Mouse (Mus musculus) WW6 (cell line): ENCODE data around the gene Hnrnpf.
"Not testable (repeated sequence)": the region's sequence is repeated elsewhere in the genome, so short reads cannot be mapped to it uniquely, and the experiment has no call there.

Experiments
- DNase-seq: peaks from one replicate; pipeline ENCODE4 v3.0.0-alpha.2; 2013; ENCODE audit warnings: low read depth, low spot score

Gene Hnrnpf

DNA sequence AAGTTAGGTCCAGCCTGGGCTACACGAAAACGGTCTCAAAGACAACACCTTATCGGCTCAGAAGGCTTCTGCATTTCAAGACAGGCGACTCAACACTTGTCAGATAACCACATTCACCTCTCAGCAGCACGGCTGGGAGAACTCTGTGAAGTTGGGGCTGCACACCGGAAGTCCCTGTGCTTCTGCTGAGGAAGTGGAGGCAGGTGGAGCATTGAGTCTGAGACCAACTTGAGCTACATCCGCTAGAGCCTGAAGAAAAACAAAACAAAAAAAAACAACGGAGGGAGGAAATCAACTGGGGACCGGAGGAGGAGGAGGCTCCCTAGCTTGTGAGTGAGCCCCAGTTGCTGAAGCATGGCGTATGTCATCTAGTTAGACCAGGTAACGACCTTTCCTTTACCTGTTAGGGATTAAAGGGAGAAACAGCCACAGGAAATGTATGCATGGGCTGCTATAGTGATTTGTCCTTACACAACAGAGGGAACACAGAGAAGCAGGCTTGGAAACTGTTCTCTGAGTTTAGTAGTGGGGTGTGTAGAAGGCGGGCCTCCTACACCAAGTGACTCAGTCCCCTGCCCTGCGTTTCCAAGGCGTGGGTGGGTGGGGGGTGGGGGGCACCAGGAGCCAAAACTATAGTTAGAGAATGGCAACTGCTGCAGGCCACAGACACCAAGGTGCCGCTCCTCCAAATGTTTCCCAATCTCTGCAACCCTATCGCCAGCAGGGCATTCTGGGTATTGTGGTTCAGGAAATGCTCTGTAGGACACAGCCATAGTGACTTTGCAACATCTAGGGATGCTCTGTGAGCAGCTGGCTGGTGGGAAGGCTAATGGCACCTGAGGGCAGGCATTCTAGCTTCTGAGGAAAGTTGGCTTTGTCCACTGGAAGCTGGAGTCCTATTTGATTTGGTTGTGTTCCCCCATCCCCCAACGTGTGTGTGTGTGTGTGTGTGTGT lies at the start of gene Hnrnpf:
Gene Hnrnpf, plus strand, starts transcription at position 199 of the 955 bp plus-strand sequence.
- DNase-seq, result no peak

DNA sequence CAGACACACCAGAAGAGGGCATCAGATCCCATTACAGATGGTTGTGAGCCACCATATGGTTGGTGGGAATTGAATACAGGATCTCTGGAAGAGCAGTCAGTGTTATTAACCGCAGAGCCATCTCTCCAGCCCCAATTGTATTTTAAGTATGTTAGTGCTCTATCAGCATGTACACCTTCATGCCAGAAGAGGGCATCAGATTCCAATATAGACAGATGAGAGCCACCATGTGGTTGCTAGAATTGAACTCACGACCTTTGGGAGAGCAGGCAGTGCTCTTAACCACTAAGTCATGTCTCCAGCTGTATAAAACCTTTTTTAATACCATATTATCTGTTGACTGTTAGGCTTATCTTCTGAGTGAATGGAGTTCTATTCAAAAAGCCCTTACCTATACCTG lies 48.4 kb upstream of the Hnrnpf start:
- no peak for DNase-seq

DNA sequence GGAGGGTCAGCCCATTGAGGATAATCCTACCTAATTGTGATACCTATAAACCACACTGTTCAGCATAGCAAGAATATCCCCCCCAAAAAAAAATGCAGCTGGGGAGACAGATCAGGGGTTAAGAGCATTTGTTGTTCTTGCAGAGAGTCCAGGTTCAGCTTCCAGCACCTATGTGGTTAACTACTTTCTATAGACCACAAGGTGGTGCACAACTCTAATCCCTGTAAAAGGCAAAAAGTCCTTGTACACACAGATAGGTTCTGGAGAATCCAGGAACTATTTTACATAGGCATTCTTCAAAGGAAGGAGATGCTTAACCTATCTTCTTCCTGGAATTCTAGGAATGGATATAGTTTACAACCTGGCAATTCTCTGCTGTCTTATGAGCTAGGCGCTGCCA lies 42.1 kb upstream of the Hnrnpf start:
- DNase-seq, result no peak

DNA sequence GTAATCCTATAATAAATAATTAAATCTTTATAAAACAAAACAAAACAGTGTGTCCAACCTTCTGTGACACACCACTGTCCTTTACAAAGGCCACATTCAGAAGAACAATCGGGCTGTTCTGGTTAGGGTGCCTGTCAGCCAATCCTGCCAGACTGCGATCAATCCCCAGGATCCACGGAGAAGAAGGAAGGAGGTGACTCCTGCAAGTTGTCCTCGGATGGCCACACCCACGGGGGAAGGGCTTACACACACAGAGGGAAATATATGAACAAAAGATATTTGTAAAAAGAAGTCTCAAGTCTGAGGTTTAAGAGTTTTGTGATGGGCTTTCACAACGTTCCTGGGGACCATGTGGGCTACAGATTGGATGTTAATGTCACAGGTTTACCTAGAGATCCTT lies 38.3 kb upstream of the Hnrnpf start, which contains the start of gene Zfp239:
Gene Zfp239, plus strand, starts transcription at position 253 of the 400 bp plus-strand sequence.
- DNase-seq, result no peak

DNA sequence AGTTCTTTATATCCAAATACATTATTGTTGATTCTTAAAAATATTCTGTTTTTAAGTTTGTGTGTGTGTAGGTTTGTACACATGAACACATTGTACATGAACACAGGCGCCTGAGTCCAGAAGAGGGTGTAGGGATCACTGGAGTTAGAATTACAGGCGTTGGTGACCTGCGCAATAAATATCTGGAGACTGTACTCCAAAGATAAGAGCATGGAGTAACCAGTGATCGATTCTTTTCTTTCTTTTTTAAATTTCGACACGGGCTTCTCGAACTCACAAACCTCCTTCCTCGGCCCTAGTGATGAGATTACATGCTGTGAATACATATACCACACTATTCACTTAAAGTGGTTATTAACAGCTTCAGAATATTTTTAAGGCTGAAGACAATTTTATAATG lies 37.7 kb upstream of the Hnrnpf start:
- DNase-seq, result no peak

DNA sequence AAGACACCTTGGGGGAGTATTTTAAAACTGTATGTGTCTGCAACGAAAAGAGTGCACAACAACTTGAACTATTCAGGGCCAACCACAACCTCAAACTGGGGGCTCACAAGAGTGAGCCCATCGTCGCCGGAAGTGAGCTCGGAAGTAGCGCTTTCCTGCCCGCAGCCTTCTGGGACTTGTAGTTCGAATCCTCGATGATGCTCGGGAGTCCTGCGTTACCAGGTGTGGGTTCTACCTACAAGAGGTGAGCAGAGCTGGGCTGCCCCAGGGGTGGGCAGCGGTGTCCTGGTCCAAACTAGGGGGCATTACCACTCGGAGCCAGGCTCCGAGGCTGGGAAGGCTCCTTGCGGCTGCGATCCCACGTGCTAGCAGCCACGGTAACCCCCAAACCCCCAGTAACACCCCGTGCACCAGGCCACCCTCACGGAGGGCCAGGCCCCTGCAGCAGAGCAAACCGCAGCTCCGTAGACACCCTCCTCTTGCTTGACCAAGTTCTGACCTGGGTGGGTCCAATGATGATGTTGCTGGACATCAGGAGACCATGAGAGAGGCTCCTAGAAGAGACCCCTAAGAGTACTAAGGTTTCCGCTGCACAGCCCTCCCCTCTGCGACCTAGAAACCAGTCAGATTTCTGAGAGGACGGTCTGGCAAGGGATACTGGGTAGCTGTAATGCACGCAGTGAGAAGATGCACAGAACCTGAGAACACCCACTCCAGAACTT lies 37.1 kb upstream of the Hnrnpf start:
- peak; percentile 74 for DNase-seq

DNA sequence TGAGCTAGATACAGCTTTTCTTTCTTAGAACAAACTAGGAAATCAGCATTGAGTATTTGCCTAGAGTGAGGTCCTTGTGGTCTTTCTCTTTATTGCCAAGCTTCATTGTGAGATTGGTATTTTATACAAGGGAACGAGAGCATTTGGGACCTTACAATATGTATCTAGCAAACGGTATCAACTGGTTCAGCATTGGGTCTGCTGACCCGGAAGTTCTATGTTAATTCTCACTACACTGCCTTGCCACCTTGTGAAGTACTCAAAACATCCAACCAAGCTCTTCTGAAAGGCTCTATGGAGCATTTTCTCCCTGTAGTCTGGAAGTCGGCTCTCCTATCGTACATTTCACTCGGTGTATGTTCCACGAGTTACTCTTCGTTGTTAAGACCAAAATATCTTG lies 36.4 kb upstream of the Hnrnpf start:
- no peak for DNase-seq

DNA sequence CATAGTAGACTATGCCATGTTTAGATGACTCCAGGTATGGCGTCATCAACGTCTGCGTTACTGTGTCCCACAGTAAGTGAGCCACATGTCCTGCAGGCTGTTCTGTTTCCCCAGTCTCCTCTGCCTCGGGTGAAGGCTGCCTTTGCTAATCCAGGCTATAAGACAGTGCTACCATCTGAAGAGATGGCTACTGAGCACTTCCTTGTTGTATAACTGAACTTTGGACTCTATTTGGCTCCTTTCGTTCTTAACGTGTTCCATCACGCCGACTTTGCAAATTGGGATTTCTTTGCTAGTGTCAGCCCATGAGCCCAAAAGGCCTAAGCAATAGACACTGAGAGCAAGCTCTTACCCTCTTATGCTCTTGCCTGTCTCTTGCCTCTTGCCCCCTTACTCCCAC lies 31.9 kb upstream of the Hnrnpf start:
- no peak for DNase-seq

DNA sequence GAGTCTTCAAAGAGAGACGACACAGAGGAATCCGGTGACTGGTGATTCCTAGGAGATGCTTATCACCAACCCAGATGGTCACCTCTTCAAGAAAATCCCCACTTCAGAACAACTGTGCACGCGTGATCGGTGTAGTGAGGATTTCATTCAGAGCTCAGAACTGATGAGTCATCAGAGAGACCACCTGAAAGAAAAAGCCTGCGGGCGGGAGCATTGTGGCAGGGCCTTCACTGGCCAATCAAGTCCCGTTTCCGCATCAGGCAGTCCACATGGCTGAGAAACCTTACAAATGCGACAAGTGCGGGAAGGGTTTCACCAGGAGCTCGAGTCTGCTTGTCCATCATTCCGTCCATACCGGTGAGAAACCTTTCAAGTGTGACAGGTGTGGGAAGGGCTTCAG lies 29.1 kb upstream of the Hnrnpf start:
- no peak for DNase-seq

DNA sequence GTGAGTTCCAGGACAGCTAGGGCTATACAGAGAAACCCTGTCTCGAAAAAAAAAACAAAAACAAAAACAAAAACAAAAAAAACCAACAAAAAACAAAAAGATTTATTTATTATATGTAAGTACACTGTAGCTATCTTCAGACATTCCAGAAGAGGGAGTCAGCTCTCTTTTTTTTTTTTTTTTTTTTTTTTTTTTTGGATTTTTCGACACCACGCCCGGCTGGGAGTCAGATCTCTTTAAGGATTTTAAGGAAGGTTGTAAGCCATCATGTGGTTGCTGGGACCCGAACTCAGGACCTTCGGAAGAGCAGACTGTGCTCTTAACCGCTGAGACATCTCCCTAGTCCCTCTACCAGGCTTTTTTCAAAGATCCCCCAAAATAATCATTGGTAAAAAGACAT lies 26.7 kb upstream of the Hnrnpf start:
- DNase-seq, result not testable (repeated sequence)

DNA sequence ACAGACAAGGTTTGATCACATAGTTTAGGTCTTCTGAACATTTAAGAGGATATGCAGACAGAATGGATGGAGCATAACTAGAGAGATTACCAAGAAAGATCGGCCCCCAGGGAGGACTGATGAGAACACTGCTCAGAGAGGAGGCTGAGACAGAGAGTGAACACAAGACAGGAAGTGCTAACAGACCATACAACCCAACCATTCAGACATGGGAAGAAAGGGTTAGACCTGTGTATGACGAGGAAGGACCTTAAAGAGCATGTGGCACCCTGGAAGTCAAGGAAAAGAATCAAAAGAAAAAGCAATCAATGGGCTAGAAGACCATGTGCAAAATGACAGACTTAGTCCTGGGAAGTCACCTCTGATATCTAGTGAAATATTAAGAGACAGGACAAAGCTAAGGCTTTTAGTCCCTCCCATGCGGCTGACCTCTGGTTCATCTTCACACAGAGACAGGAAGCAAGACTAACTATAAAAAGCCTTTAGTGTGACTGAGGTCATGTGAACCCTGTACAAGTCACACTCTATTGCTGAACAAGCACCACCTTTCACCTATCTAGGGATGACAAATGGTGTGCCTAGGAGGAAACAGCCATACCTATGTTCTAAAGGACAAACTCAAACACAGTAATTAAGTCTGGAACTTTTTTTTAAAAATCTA lies 25.4 kb upstream of the Hnrnpf start:
- no peak for DNase-seq

DNA sequence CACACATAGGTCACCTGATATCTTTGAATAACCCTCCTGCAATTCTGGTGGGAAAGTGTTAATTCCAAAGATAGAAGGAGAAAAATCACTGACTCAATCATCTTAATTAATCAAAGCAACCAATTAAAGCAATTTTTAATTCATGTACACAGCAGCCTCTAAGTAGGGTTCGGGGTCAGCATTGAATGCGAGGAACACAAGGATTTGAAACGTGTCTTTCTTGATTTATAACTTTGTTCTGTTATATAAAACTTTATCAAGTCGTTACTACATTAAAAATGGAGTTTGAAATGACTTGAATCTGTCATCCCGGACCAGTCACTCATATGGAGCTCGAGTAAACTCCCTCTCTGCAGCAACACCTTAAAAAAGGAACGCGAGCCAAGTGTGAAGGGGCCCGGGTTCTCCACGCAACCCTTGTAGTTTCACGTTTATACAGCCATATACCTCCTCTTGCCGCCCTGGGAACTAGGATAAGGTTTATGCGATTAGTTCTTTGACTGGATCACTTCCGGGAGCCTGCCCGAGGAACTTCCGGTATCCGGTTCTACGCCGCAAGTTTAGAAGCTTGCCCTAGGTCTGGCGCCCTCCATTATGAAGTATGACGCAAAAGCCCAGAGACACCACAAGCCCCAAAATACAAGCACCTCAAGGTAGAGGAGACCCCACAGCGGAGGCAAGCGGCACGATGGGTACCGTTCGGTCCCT lies 21.3 kb upstream of the Hnrnpf start:
- DNase-seq, result peak; percentile 84

DNA sequence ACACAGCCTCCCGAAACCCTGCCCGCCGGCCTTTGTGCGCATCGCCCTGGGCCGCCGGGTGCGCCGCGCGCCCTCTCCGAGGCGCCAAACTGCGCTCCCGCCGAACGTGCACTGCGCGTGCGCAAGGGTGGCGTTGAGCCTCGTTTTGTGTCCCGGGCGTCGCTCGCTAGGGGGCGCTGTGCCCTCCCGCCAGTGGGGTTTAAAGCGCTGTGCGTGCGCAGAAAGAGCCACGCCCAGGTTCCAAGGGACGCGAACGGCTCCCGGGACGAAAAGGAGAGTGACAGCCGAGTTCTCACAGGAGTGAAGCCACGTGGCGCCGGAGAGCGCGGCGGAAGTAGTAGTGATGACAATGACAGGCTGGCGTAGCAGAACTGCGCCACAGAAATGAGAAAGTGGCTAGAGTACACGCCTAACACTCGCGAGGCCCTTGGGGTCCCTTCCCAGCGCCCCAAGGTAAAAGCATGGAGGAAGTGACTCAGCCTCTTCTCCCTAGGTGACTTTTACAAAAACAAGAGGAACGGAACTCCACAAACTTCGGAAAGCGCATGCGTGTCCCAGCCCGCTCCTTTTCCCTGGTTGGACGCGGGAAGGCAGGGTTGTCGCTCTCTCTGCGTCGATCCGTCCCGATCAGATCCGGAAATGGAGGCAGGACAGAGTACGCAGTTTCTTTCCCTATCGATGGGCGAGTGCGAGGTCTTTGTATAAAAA lies 20.6 kb upstream of the Hnrnpf start:
- peak; percentile 99 for DNase-seq

DNA sequence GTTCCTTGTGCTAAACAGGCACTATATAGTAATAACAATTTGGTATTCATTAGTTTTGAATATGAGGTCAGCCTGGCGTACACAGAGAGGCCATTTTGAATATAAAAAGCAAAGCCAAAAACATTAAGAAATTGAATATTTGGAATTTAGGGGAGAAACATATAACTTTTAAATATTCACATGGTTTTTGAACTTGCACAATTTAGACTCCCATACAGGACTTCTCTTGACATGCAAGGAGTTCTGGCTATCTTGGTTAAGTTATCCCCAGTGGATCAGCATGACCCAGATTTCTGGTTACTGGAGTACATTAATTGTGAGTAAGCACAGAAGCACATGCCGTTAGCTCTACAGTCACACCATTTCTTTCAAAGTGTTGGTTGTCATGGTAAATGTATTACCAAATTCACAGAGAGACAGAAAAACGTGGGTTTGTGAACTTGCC lies 19.7 kb upstream of the Hnrnpf start:
- DNase-seq, result no peak

DNA sequence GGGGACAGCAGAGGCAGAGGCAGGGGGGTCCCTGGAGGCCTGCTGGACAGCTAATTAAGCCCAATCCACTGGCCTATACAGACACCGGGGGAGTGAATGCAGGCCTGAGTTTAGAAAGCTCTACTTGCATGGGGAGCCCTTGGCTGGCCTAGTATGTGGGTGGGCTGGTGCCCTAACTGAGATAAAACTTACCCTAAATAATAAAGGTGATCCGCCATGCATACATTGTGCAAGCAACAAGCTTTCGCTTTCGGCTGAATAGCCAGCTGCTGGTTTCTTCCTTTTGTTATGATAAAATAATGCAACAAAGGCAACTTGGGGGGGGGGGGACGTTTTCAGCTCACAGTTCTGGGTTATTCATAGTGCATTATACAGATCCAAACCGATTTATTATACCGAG lies 18.9 kb upstream of the Hnrnpf start:
- no peak for DNase-seq

DNA sequence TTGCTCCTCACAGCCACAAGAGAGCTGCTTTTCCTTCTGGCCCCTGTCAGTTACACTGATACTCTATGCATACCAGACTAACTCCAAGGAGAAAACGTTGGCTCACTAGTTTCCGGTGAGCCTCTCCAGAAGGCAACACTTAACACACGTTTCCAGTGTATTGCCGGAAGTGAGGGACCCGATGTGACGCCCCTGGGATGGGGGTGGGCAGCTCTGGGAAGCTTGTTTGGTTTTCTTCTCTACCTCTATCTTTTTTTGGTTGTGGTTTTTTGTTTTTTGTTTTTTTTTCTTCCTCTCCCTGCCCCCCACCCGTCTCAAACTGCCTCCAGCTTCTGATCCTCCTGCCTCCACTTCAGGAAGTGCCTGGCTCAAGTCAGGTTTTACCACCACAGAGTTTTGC lies 18.1 kb upstream of the Hnrnpf start:
- DNase-seq, result no peak

DNA sequence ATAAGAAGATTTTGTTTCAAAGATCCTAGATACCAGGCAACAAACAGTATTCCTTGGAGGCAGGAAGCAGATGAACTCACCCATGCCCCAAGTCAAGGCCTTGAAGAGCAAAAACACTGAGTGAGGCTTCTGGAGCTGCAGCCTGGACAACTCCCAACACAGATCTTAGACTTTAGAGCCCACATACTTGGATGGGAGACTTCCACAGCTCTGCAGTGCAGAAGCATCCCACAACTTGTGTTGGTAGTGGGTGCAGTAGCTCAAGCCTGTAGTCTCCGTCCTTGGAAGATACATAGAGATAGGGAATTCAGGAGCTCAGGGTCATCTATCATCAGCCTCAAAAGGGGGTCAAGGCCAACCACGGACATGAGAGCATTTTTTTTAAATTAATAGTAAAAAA lies 14.2 kb upstream of the Hnrnpf start:
- no peak for DNase-seq

DNA sequence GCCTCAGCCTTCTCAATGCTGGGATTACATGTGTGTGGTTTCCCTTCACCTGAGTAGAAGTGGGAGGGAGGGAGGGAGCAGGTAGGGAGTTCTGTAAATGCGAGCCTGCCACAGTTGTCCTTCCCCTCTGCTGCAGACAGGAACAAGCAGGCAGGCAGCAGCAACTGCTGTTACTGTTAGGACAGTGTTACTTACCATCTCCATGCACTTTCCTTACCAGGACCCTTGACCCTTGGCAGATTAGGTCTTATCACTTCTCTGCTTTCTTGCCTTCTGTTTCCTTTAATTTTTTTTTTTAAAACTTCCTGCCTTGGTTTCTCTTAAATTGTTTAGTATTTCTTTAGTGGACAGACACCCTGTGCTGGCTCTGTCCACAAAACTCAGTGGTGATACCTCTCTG lies 12.1 kb upstream of the Hnrnpf start:
- DNase-seq, result no peak

DNA sequence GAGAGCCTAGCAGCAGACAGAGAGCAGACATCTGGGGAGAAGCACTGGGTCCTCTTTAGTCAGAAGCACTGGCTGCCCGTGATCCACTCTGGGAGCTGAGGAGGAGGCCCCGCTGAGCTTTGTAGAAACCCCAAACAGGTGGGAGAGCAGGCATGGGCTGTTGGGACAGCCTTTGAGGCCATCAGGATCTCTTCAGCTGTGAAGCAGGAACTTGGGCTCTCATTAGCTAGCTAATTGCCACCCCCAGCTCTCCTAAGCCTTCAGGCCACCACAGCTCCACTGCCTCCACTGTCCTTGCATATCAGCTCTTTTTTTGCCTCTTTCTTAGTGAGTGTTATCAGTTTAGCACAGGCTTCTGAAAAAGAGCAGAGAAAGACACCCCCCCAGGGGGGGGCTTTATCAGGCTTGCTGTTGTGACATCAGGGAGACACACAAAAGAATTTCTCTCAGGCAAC lies 11.5 kb upstream of the Hnrnpf start:
- DNase-seq, result no peak

DNA sequence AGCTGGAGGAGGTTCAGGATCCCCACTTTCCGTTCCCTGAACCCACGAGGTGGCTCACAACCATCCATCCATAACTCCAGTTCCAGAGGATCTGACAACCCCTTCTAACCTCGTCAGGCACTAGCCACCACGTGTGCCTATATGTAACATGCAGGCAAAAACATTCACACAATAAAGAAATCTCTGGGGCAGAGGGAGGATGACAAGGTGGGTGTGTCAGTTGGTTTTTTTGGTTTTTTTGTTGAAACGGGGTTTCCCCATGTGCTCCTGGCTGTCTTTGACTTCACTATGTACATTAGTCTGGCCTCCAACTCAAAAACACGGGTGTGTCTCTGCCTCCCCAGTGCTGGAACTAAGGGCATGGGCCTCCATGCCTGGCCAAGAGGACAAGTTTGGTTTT lies 9.9 kb upstream of the Hnrnpf start:
- DNase-seq, result no peak
